Mouse (Mus musculus): ENCODE results near the gene Prkn.

Prkn gene

GRCm38 (mm10) chr17:10840148-10840707, at the start of gene Prkn, which contains the start of gene Pacrg:
Prkn (plus strand) TSS chr17:10840384.
Pacrg (minus strand) TSS chr17:10840311.
- DNase-seq = peak; percentile 99

- DNase-seq = no peak
Measured at GRCm38 (mm10) chr17:10791661-10792060, 48.5 kb upstream of the Prkn start.

- DNase-seq = no peak
Measured at GRCm38 (mm10) chr17:10806692-10807091, 33.5 kb upstream of the Prkn start.

GRCm38 (mm10) chr17:10807261-10807998, 32.8 kb upstream of the Prkn start:
- DNase-seq = no peak

GRCm38 (mm10) chr17:10808571-10808970, 31.6 kb upstream of the Prkn start:
- no peak for DNase-seq

- DNase-seq = no peak
Measured at GRCm38 (mm10) chr17:10818971-10819370, 21.2 kb upstream of the Prkn start.

- DNase-seq = peak; percentile 63 to 74
Measured at GRCm38 (mm10) chr17:10840731-10841201, 582 bp downstream of the Prkn start.

GRCm38 (mm10) chr17:10854207-10854606, 14.0 kb downstream of the Prkn start:
- no peak for DNase-seq

- DNase-seq = no peak
Measured at GRCm38 (mm10) chr17:10874208-10875187, 34.3 kb downstream of the Prkn start.

DNA sequence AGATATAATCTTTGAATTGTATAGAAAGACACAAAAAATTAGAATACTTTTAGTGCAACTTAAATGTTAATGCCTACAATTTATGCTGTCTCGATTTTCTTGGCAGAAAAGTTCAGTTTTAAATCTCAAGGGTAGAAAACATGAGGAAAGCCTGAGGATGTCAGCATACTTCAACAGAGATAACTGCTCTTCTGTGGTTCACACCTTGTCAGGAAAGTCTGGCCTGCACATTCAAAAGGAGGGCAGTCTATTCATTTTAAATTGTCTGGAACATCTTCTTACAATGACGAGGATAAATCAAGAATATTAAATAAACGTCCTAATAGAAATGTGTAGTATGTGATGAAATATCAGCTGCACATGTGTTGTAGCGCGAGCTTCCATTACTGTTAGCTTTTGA, 38.8 kb downstream of the Prkn start:
- no peak for DNase-seq

DNA sequence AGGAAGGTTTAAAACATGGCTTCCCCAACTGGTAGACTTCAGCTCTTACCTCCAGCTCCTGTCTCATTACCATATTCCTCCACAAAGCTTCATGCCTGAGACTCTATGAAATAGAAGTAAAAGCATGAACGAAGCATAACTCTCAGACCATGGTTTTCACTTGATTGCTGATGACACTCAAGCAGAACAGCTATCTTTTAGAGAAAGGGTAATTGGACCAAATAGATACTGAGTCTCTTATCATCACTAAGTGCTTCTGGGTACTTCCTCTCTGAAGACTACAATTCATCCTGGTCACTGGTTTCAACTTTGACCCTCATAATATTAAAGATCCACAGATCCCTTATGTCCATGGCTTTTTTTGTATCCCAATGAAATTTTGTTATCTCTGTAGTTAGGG, 42.1 kb downstream of the Prkn start:
- no peak for DNase-seq

- no peak for DNase-seq
Measured at GRCm38 (mm10) chr17:10887924-10888323, 47.7 kb downstream of the Prkn start.

- DNase-seq = no peak
Measured at GRCm38 (mm10) chr17:10901686-10902228, 61.6 kb downstream of the Prkn start.

DNA sequence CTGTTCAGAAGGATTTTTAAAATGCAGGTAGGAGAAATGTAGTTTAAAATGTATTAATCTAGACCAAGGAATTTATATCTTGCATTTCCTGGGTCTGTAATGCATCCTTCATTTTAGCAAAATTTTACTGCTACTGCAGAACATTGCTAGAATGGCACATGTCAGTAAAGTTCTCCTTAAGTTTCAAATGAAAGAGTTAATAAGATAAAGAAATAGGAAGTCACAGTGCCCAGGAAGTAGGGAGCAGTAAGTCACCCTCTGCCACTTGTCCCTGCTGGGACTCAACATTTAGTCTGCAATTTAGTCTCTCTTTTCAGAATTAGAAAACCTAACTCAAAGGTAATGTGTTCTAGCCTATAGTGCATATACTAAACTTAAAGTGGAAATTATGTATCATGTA, 96.5 kb downstream of the Prkn start:
- DNase-seq = no peak

- no peak for DNase-seq
Measured at GRCm38 (mm10) chr17:10937844-10938243, 97.7 kb downstream of the Prkn start.

GRCm38 (mm10) chr17:10938755-10939154, 98.6 kb downstream of the Prkn start:
- no peak for DNase-seq

DNA sequence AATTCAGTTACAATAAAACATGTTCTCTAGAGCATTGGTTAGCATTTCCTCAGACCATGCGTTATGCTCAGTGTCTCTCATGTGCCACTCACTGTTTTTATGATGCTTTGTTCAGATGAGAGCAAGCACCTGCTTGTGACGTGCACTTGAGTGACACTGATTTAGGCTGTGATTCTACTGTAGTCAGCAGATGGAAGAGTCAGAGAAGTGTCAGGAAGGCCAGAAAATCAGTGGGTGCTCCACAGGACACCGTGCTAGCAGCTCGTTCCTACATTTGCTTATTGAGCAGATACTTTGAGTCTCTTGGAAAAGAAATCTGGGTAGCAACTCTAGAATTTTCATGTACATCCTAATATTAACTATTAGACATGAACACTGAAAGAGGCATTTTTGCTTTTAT, 106.4 kb downstream of the Prkn start:
- DNase-seq = no peak

GRCm38 (mm10) chr17:10947614-10948013, 107.4 kb downstream of the Prkn start:
- DNase-seq = no peak

GRCm38 (mm10) chr17:10959066-10959864, 119.1 kb downstream of the Prkn start:
- no peak for DNase-seq

DNA sequence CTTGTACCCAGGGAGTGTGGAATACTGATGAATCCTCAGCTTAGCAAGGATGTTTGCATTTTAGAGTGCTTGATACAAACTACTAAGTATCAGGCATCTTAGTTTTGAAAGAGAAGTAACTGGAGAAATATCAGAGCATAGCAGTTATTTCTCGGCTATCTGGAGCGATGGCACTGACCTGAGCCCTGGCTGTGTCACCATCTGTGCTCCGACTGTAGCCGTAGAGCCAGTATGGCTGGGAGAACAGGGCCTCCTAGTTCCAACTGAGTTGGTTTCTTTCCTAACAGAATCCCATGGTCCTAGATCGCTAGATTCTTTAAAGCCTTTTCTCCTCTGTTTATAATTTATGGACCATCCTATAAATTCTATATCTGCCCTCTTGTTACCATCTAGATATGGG, 122.0 kb downstream of the Prkn start:
- DNase-seq = no peak

GRCm38 (mm10) chr17:10982136-10982535, 142.0 kb downstream of the Prkn start:
- DNase-seq = no peak

- DNase-seq = no peak
Measured at GRCm38 (mm10) chr17:10987040-10987439, 146.9 kb downstream of the Prkn start.

Data from lung, adult 18-20 months (tissue).